Mouse (Mus musculus): ENCODE data around the gene Anapc4.
A peak's percentile ranks its signal among the peaks of the same experiment; 100 is the strongest.

Anapc4 gene

DNA sequence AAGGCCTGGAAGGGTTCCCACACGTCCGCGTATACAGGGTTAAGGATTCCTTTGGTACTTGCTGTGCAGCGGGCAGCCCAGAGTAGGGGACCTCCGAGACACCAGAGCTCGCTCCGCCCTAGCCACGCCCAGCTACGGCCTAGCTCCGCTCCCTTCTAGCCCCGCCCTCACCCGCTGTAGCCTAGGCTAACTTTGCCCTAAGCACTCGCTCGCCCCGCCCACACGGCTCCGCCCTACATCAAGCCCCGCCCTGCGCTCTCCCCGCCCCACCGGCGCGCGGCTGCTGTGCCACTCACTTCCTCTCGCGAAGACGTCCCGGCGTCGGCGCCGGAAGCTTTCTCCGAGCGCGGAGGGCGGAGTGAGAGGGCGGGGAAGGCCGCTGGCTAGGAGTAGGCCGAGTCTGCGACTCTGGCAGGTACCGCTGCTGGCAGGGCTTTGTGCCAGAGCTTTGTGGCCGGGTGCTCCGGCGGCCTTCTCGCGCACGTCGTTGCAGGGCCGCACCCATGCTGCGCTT, at the start of gene Anapc4:
Anapc4 (plus strand) TSS at position 252 of the 514 bp plus-strand sequence.
- DNase-seq (ENCODE audit: low spot score in 2 of 2), result peak; percentile 99 to 100

DNA sequence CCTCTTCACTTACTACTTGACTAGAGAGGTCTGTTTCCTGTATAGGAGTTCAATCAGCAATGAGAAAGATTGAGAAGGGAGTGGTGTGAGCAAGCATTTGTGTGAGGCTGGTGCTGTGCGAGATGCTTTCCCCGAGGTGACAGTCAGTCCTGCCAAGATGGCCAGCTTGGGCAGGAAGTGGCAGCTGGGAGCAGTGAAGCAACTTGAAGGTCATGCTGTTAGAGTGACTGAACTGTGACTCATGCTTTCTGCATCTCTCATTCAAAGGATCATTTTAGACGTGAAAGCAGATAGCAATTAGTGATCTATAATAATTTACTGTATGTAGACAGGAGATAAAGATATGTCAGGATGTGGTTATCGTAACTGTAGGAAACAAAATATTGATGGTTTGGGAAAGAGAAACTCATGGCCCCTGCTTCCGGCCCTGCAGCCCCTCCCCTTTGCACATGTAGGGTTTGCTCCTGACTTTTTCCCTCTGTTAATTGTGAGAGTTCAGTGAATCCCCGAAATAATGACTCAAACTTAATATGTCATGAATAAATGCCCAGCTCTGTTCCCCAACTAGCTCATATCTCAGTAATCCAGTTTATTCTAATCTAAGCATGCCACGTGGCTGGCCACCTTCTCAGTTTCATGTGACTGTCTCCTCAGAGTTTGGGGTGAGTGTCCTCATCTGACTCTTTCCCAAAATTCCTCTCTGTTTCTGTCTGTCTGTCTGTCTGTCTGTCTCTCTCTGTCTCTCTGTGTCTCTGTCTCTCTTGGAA, 47.1 kb upstream of the Anapc4 start:
- no peak for DNase-seq (ENCODE audit: low spot score in 2 of 2)

DNA sequence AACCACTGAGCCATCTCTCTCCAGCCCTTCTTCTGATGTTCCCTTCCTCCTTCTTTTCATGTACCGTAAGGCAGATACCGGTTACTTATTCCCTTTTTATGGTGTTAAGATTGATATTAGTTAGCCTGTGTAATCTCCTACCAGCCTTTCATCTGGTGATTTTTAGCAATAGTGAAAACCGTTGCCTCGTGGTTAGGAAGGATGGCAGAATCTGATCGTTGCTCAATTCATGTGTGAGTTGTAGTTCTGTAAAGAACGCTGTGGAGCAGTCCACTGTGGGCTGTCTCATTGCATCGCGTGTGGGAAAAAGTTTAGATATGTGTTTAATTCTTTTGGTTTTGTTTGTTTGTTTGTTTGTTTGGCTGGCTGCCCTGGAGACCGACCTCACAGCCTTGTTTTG, 40.6 kb upstream of the Anapc4 start:
- DNase-seq (ENCODE audit: low spot score in 2 of 2), result no peak

DNA sequence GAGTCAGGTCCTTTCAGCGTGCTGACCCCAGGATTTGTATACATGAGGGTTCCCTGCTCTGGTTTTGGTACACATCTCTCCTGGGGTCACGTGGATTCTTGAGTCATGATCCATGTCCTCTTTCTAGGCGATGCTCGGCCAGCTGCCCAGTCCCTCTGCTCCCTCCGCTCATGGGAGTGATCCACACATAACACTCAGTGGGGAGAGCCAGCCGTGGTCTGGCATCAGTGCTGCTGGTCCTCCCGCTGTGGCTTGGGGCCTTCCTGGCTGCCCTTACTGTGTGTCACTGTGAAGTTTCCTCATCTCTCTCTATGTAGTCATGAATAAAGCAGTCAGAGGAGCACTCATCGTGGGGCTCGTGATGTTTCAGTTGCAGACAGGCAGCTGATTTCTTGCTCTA, 39.7 kb upstream of the Anapc4 start:
- DNase-seq (ENCODE audit: low spot score in 2 of 2), result no peak

GRCm38 (mm10) chr5:52799274-52799985, 34.4 kb upstream of the Anapc4 start:
- no peak for DNase-seq (ENCODE audit: low spot score in 2 of 2)

- no peak for DNase-seq (ENCODE audit: low spot score in 2 of 2)
These were observed 28.0 kb upstream of the Anapc4 start for GRCm38 (mm10) chr5:52805801-52806200.

- DNase-seq (ENCODE audit: low spot score in 2 of 2), result no peak
These were observed 27.5 kb upstream of the Anapc4 start for GRCm38 (mm10) chr5:52806349-52806748.

DNA sequence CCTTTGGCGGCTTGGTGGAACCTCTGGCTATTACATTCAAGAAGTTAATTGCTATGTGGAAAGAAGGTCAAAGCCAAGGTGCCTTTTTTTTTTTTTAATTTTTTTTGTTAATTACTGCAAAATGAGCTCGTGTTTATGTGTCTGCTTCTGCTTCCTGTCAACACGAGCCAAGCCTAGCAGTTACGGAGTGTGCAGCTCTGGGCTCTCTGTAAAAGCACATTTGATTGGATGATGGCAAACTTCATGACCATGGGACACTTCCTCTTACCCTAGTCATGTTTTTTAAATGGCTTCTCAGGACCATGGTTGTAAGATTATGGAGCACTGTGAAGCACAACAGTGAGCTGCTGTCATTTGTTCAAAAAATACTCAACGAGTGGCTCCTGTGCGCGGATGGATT, 26.8 kb upstream of the Anapc4 start:
- no peak for DNase-seq (ENCODE audit: low spot score in 2 of 2)

- DNase-seq (ENCODE audit: low spot score in 2 of 2), result no peak
These were observed 23.4 kb upstream of the Anapc4 start for GRCm38 (mm10) chr5:52810446-52810845.

DNA sequence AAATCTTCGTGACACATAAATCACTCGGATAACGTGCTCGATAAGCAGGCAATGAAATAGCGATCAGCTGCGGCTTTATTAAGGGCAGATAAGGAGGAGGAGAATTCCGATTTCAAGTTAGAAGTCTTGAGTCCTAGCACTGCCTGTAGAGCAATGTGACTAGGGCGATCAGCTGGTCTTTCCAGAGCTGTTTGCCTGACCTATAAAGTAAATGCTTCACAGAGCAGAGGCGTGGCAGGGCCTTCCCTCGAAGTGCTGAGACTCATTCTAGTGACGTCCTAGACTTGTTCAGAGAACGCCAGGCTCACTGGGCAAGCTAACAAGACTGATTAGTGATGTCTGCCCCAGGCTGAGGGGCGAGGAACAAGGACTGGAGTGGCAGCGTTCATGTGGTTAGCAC, 22.8 kb upstream of the Anapc4 start:
- DNase-seq (ENCODE audit: low spot score in 2 of 2), result no peak

DNA sequence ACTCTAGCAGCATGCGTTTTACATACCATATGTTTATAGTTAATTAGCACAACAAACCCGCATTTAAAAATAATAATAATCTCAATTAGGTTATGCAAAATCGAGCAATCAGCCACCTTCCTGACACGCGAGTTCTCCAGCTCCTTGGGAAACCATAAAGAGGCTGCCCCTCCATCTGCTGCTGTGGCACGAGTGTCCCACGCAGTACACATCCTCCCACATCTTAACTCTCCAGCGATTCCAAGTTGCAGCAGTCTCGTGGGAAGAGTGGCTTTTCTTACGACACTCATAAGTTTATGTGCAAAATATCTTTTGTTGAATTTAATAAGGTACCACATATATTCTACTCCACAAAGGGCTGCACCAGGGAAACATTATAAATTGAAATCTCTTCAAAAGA, 21.4 kb upstream of the Anapc4 start:
- DNase-seq (ENCODE audit: low spot score in 2 of 2), result no peak

- DNase-seq (ENCODE audit: low spot score in 2 of 2), result no peak
These were observed 20.5 kb upstream of the Anapc4 start for GRCm38 (mm10) chr5:52813312-52813711.

GRCm38 (mm10) chr5:52818676-52819075, 15.1 kb upstream of the Anapc4 start:
- no peak for DNase-seq (ENCODE audit: low spot score in 2 of 2)

- no peak for DNase-seq (ENCODE audit: low spot score in 2 of 2)
These were observed 12.1 kb upstream of the Anapc4 start for GRCm38 (mm10) chr5:52821691-52822090.

DNA sequence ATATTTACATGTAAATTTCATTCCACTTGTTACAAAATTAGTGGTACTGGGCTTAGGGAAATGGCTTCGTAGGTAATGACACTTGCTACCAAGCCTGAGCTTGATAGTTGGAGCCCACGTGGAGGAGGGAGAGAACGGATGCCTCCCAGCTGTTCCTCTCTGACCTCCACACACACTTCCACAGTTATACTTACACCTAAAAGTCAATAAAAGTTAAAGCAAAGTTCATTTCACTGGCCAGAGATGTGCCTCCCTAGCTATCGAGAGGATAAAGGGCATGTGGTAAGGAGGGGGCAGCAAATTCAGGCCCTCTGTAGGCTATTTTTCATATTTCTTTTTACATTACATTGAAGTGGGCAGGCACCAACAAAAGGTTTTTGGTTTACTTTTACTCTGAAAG, 5.9 kb upstream of the Anapc4 start:
- no peak for DNase-seq (ENCODE audit: low spot score in 2 of 2)

- no peak for DNase-seq (ENCODE audit: low spot score in 2 of 2)
These were observed 807 bp upstream of the Anapc4 start for GRCm38 (mm10) chr5:52833005-52833404.

DNA sequence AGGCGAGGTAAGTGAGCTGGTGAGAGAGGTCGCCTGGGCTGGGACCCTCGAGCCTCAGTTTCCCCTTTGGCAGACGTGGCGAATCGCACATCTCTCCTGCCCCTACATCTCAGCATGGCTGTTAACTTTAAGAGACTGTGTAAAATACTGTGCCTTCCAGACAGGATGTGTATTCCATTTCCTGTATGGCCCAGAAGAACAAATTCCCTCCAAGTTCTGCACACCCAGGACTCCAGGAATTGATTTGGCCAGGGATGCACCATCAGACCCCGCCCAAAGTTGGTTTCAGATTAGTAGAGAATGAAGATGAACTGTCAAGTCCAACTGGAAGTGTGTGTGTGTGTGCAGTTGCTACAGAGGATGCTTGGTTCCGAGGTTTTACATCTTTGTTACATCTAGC, 574 bp downstream of the Anapc4 start:
- DNase-seq (ENCODE audit: low spot score in 2 of 2), result no peak

DNA sequence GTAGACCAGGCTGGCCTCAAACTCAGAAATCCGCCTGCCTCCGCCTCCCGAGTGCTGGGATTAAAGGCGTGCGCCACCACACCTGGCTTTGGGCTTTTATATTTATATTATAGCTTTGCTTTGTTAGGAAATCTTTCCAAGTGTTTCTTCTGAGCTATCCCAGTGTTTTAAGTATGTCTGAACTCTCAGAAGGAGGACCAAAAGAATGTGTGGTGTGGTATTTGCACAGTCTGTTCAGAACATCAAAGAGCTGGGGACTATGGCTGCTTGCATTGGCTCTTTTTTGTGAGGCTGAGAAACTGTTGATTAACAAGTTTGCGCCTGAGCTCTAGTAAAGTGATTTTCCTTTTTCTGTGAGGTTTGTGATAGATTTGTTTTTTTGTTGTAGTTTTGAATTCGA, 10.5 kb downstream of the Anapc4 start:
- no peak for DNase-seq (ENCODE audit: low spot score in 2 of 2)

- DNase-seq (ENCODE audit: low spot score in 2 of 2), result no peak
These were observed 21.9 kb downstream of the Anapc4 start for GRCm38 (mm10) chr5:52855727-52856126.

- no peak for DNase-seq (ENCODE audit: low spot score in 2 of 2)
These were observed 30.6 kb downstream of the Anapc4 start for GRCm38 (mm10) chr5:52864446-52864845.

DNA sequence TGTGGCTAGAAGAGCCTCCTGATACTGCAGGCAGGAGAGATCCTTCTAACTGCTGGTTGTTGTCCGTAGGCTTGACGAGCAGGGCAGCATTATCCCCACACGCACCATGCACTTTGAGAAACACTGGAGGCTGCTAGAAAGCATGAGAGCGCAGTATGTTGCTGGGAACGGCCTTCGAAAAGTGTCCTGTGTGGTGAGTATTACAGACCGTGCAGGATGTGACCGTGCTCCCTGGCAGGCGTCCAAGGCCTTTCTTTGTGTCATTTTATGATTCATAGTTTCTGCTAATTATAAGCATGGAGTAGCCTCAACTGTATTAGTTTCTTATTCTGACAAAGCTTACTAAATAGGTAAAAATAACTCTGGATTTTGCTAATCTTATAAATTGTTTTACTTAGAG, 32.0 kb downstream of the Anapc4 start:
- no peak for DNase-seq (ENCODE audit: low spot score in 2 of 2)

GRCm38 (mm10) chr5:52866361-52867155, 32.7 kb downstream of the Anapc4 start:
- DNase-seq (ENCODE audit: low spot score in 2 of 2), result no peak

Data from urinary bladder, postnatal 4 days (tissue).